In genomic region chr12:97836202-97836908, GRCm38 (mm10) we compare ENCODE assay signal across 11 mouse cellular contexts.
DNase-seq lines count a peak whose midpoint lies in the region; ATAC-seq and TF ChIP-seq lines count a peak whose summit lies in the region.
"Had no signal": no experiment of that assay in that cellular context is flagged by ENCODE, and none has a peak within 500 bp of the region (broad histone marks: within the 10 kb centered on the region; RNA-seq: fewer than 3 reads in every experiment).

No protein-coding gene starts in this region.

- TF ChIP-seq EP300 in stomach, postnatal 0 days (optimal IDR thresholded peaks at IDR 0.05): no peak

- no peaks in the 10 kb centered on the region for H3K9me3 ChIP-seq in forebrain, embryonic 16.5 days (ENCODE audit: control insufficient read depth, low read length)
- no peaks in the 10 kb centered on the region for H3K9me3 ChIP-seq in hindbrain, embryonic 12.5 days (replicated peaks)
- H3K9me3 ChIP-seq in stomach, postnatal 0 days (ENCODE audit: control insufficient read depth, low read length): no peaks in the 10 kb centered on the region
- no peaks in the 10 kb centered on the region for H3K9me3 ChIP-seq in limb, embryonic 10.5 days (replicated peaks)
- H3K9me3 ChIP-seq: embryonic facial prominence, embryonic 13.5 days had no signal

- H3K27ac ChIP-seq in forebrain, embryonic 16.5 days (ENCODE audit: low read length): peak overlapping the region; percentile 67
- peak overlapping the region; percentile 17; the same call in 1 of the 2 replicates for H3K27ac ChIP-seq in hindbrain, embryonic 12.5 days
- H3K27ac ChIP-seq in left cerebral cortex, adult 2 months: peak overlapping the region; percentile 58
- H3K27ac ChIP-seq in kidney, adult 2 months (ENCODE audit: insufficient read depth, low read depth, low read length): no peak overlapping the region
- H3K27ac ChIP-seq in stomach, postnatal 0 days (replicated peaks): no peak overlapping the region
- H3K27ac ChIP-seq in limb, embryonic 10.5 days: no peak overlapping the region
- H3K27ac ChIP-seq: embryonic facial prominence, embryonic 13.5 days had no signal

- H3K36me3 ChIP-seq in forebrain, embryonic 16.5 days (ENCODE audit: control insufficient read depth, insufficient read depth): no peaks in the 10 kb centered on the region
- H3K36me3 ChIP-seq in hindbrain, embryonic 12.5 days: no peaks in the 10 kb centered on the region
- H3K36me3 ChIP-seq in kidney, adult 2 months (ENCODE audit: control insufficient read depth, insufficient read depth, low read length): no peaks in the 10 kb centered on the region
- H3K36me3 ChIP-seq in stomach, postnatal 0 days (ENCODE audit: control insufficient read depth, insufficient read depth, low read length): no peaks in the 10 kb centered on the region
- no peaks in the 10 kb centered on the region for H3K36me3 ChIP-seq in limb, embryonic 10.5 days
- H3K36me3 ChIP-seq: embryonic facial prominence, embryonic 13.5 days had no signal

- peak; percentile 100 for ATAC-seq in forebrain, embryonic 16.5 days
- ATAC-seq in hindbrain, embryonic 12.5 days (ENCODE audit: low FRiP score): peak; percentile 91
- ATAC-seq in stomach, postnatal 0 days (ENCODE audit: low FRiP score, low TSS enrichment): no peak

- WGBS in forebrain, embryonic 16.5 days: 38% methylated on average over 8 of the region's 8 CpGs
- 72% methylated on average over 8 of the region's 8 CpGs for WGBS in hindbrain, embryonic 12.5 days
- 80% methylated on average over 8 of the region's 8 CpGs for WGBS in kidney, adult 2 months
- 73% methylated on average over 8 of the region's 8 CpGs for WGBS in stomach, postnatal 0 days
- 93% methylated on average over 8 of the region's 8 CpGs for WGBS in limb, embryonic 10.5 days

- intact Hi-C loops in left cerebral cortex, adult 2 months (cut with DNase I): no loop called here

- no peaks in the 10 kb centered on the region for H3K27me3 ChIP-seq in forebrain, embryonic 16.5 days (replicated peaks; ENCODE audit: control insufficient read depth, insufficient read depth, low read length)
- H3K27me3 ChIP-seq in hindbrain, embryonic 12.5 days: no peaks in the 10 kb centered on the region
- H3K27me3 ChIP-seq in kidney, adult 2 months (replicated peaks; ENCODE audit: control insufficient read depth, insufficient read depth, low read length): no peaks in the 10 kb centered on the region
- no peaks in the 10 kb centered on the region for H3K27me3 ChIP-seq in stomach, postnatal 0 days (ENCODE audit: control insufficient read depth, insufficient read depth, low read length)
- no peaks in the 10 kb centered on the region for H3K27me3 ChIP-seq in limb, embryonic 10.5 days (ENCODE audit: low read depth, poor library complexity, severe bottlenecking)
- H3K27me3 ChIP-seq: embryonic facial prominence, embryonic 13.5 days had no signal

- H3K9ac ChIP-seq in forebrain, embryonic 16.5 days (replicated peaks; ENCODE audit: low read depth, low read length): no peak overlapping the region
- no peak overlapping the region for H3K9ac ChIP-seq in hindbrain, embryonic 12.5 days
- no peak overlapping the region for H3K9ac ChIP-seq in stomach, postnatal 0 days (ENCODE audit: low read length)
- H3K9ac ChIP-seq: embryonic facial prominence, embryonic 13.5 days had no signal

- DNase-seq in left cerebral cortex, adult 2 months (ENCODE audit: extremely low spot score in 1 of 2, low spot score in 2 of 2): peak; percentile 36 to 44
- DNase-seq in retina, embryonic 14.5 days (ENCODE audit: low spot score): peak; percentile 60
- no peak for DNase-seq in kidney, adult 2 months
- DNase-seq in kidney, postnatal 25 days: no peak
- no peak for DNase-seq in stomach, postnatal 0 days (ENCODE audit: low spot score)
- DNase-seq in limb, embryonic 10.5 days (ENCODE audit: low spot score): no peak
- DNase-seq: adrenal gland, postnatal 14 days; kidney, postnatal 36 days had no signal

- H3K4me1 ChIP-seq in forebrain, embryonic 16.5 days (replicated peaks; ENCODE audit: control insufficient read depth, insufficient read depth, low read length): peaks cover 8% of the 10 kb centered on the region; the same call in 1 of the 2 replicates
- peaks cover 2% of the 10 kb centered on the region; the same call in 1 of the 2 replicates for H3K4me1 ChIP-seq in hindbrain, embryonic 12.5 days
- no peaks in the 10 kb centered on the region for H3K4me1 ChIP-seq in kidney, adult 2 months (ENCODE audit: control insufficient read depth, insufficient read depth, low read length)
- no peaks in the 10 kb centered on the region for H3K4me1 ChIP-seq in stomach, postnatal 0 days (replicated peaks; ENCODE audit: control insufficient read depth, insufficient read depth)
- H3K4me1 ChIP-seq in limb, embryonic 10.5 days: no peaks in the 10 kb centered on the region
- H3K4me1 ChIP-seq: embryonic facial prominence, embryonic 13.5 days had no signal

- TF ChIP-seq POLR2A in kidney, adult 2 months (IDR thresholded peaks at IDR 0.05; ENCODE audit: low read depth, low read length): no peak

- H3K4me3 ChIP-seq in forebrain, embryonic 16.5 days (replicated peaks; ENCODE audit: low read length): no peak overlapping the region
- H3K4me3 ChIP-seq in hindbrain, embryonic 12.5 days: no peak overlapping the region
- H3K4me3 ChIP-seq in left cerebral cortex, adult 2 months: no peak overlapping the region
- H3K4me3 ChIP-seq in kidney, adult 2 months (ENCODE audit: insufficient read depth, low read depth, low read length): no peak overlapping the region
- H3K4me3 ChIP-seq in stomach, postnatal 0 days (ENCODE audit: low read depth, low read length): no peak overlapping the region
- H3K4me3 ChIP-seq in limb, embryonic 10.5 days: no peak overlapping the region
- H3K4me3 ChIP-seq: embryonic facial prominence, embryonic 13.5 days had no signal

- no peak for TF ChIP-seq CTCF in left cerebral cortex, adult 2 months (IDR thresholded peaks at IDR 0.05)
- no peak for TF ChIP-seq CTCF in kidney, adult 2 months (conservative IDR thresholded peaks at IDR 0.05; ENCODE audit: insufficient read depth, insufficient read length, low read depth, low read length)
- TF ChIP-seq CTCF in stomach, postnatal 0 days (IDR thresholded peaks at IDR 0.05; ENCODE audit: low read depth): no peak

- H3K4me2 ChIP-seq in forebrain, embryonic 16.5 days (ENCODE audit: low read length): no peak overlapping the region
- no peak overlapping the region for H3K4me2 ChIP-seq in hindbrain, embryonic 12.5 days (replicated peaks)
- H3K4me2 ChIP-seq in stomach, postnatal 0 days (replicated peaks; ENCODE audit: low read depth): no peak overlapping the region
- H3K4me2 ChIP-seq: embryonic facial prominence, embryonic 13.5 days had no signal

Comparison
In these comparisons a context has a peak if more than half of its experiments do, and no peak if none do; other contexts are left out.
1. H3K27ac ChIP-seq: peak in forebrain, embryonic 16.5 days (single experiment), hindbrain, embryonic 12.5 days (single experiment) and left cerebral cortex, adult 2 months (single experiment); none in kidney, adult 2 months (single experiment), stomach, postnatal 0 days (single experiment) and limb, embryonic 10.5 days (single experiment).
2. DNase-seq: peak in left cerebral cortex, adult 2 months (2 of 2) and retina, embryonic 14.5 days (single experiment); none in kidney, adult 2 months (single experiment), kidney, postnatal 25 days (0 of 2), stomach, postnatal 0 days (single experiment) and limb, embryonic 10.5 days (single experiment).